Mouse (Mus musculus): ENCODE data around the gene Disp1. TPM values are rescaled to one million over a fixed set of nuclear protein-coding genes. Genes with fewer than 3 reads are reported as not detected.

Gene Disp1
- polyA plus RNA-seq, 1 experiment from 2014 or later = 11.2 TPM

DNA sequence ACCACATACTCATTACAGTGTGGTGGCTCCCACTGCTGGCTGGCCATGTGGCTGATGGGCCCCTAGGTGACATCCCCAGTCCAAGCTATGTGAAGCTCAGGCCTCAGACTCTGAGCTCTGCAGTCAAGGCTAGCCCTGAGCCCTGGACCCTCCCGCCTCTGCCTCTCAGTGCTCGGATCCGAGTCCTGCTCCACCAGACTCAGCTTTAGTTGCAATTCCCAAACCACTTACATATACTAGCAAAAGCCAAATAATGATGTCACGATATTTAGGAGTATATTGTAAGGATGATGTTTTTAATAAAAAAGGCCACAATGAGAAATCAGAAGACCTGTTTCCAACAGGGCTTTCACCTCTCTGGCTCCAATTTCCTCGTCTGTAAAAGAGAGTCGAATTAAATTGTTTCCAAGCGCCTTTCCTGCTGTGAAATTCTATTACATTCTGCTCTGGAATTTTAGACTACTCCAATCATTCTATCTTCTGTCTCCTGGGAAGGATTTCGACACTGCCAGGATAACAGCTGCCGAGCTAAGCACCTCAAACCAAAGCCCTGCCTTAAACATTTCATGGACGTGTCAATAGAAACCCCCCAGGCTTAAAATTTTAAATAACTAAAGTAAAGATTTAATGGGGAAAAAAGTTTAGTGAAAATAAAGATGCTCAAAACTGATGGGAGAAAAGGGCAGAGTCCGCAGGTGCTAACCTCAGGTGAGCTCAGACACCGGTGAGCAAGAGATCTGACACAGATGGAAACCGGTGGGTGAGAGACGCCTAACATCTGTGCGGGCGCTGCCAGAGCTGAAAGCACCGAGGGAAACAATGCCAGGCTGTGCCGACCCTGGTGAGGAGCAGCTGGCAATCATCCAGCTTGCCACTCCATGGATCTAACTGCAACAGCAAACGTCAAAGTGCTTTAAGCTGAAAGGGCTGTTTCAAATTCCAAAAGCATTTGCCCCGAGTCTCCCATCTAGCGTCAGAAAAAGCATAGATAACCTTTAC lies 103.2 kb downstream of the Disp1 start:
- Histone ChIP-seq H3K27ac (ENCODE audit: low read depth, low read length) (no peak overlapping the region), H3K27me3 (ENCODE audit: control insufficient read depth, insufficient read depth, low read length) (no peaks in the 10 kb centered on the region), H3K9me3 (ENCODE audit: control insufficient read depth, low read length) (no peaks in the 10 kb centered on the region), H3K9ac (ENCODE audit: low read depth, low read length) (no peak overlapping the region), H3K4me2 (replicated peaks; ENCODE audit: low read depth, low read length) (no peak overlapping the region), H3K36me3 (ENCODE audit: control insufficient read depth, insufficient read depth, low read length) (no peaks in the 10 kb centered on the region), H3K4me1 (replicated peaks; ENCODE audit: control insufficient read depth, insufficient read depth, low read length) (no peaks in the 10 kb centered on the region), H3K4me3 (ENCODE audit: low read depth, low read length) (no peak overlapping the region)
- 72% methylated on average over 21 of the region's 21 CpGs for WGBS
- peak; percentile 19; the same call in 1 of the 2 replicates for ATAC-seq (ENCODE audit: low FRiP score)
- no peak for DNase-seq (ENCODE audit: low spot score)

- ATAC-seq (ENCODE audit: low FRiP score) (no peak; the same call in 1 of the 2 replicates), DNase-seq (ENCODE audit: low spot score) (no peak)
- Histone ChIP-seq H3K4me3 (ENCODE audit: low read depth, low read length) (no peak overlapping the region), H3K4me1 (replicated peaks; ENCODE audit: control insufficient read depth, insufficient read depth, low read length) (no peaks in the 10 kb centered on the region), H3K9me3 (ENCODE audit: control insufficient read depth, low read length) (no peaks in the 10 kb centered on the region), H3K4me2 (replicated peaks; ENCODE audit: low read depth, low read length) (no peak overlapping the region), H3K27me3 (ENCODE audit: control insufficient read depth, insufficient read depth, low read length) (no peaks in the 10 kb centered on the region), H3K27ac (ENCODE audit: low read depth, low read length) (no peak overlapping the region), H3K36me3 (ENCODE audit: control insufficient read depth, insufficient read depth, low read length) (no peaks in the 10 kb centered on the region), H3K9ac (ENCODE audit: low read depth, low read length) (no peak overlapping the region)
- 80% methylated on average over 15 of the region's 15 CpGs for WGBS
These were observed 104.1 kb downstream of the Disp1 start for GRCm38 (mm10) chr1:183116946-183117826.

- Histone ChIP-seq H3K27ac (ENCODE audit: low read depth, low read length) (no peak overlapping the region), H3K27me3 (ENCODE audit: control insufficient read depth, insufficient read depth, low read length) (no peaks in the 10 kb centered on the region), H3K4me1 (replicated peaks; ENCODE audit: control insufficient read depth, insufficient read depth, low read length) (no peaks in the 10 kb centered on the region), H3K9me3 (ENCODE audit: control insufficient read depth, low read length) (no peaks in the 10 kb centered on the region), H3K36me3 (ENCODE audit: control insufficient read depth, insufficient read depth, low read length) (no peaks in the 10 kb centered on the region), H3K4me3 (ENCODE audit: low read depth, low read length) (no peak overlapping the region), H3K9ac (ENCODE audit: low read depth, low read length) (no peak overlapping the region), H3K4me2 (replicated peaks; ENCODE audit: low read depth, low read length) (no peak overlapping the region)
- DNase-seq (ENCODE audit: low spot score) (no peak), ATAC-seq (ENCODE audit: low FRiP score) (no peak)
- 66% methylated on average over 10 of the region's 10 CpGs for WGBS
These were observed 104.9 kb downstream of the Disp1 start for GRCm38 (mm10) chr1:183116441-183116840.

DNA sequence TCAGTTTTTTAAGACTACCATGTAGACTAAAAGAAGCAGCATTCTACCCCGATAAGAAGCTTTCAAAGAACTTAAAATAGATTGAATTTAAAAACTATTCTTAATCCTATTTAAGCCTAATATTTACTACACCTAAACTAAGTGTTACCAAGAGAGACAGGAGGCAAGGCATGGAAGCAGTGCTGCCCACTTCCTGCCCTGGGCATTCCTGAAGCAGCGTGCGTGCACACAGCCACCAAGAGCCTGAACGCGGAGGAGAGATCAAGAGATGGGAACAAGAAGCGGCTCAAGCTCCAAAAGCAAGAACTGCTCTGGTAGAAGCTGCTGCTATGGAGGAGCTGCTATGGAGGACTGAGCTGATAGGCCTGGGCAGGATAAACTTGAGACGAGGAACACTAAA lies 106.2 kb downstream of the Disp1 start:
- H3K4me3 ChIP-seq (ENCODE audit: low read depth, low read length) = no peak overlapping the region
- no peak for DNase-seq (ENCODE audit: low spot score)
- no peak overlapping the region for H3K27ac ChIP-seq (ENCODE audit: low read depth, low read length)
- no peak for ATAC-seq (ENCODE audit: low FRiP score)
- H3K27me3 ChIP-seq (ENCODE audit: control insufficient read depth, insufficient read depth, low read length) = no peaks in the 10 kb centered on the region
- no peaks in the 10 kb centered on the region for H3K36me3 ChIP-seq (ENCODE audit: control insufficient read depth, insufficient read depth, low read length)
- no peaks in the 10 kb centered on the region for H3K4me1 ChIP-seq (replicated peaks; ENCODE audit: control insufficient read depth, insufficient read depth, low read length)
- H3K9me3 ChIP-seq (ENCODE audit: control insufficient read depth, low read length) = no peaks in the 10 kb centered on the region
- H3K9ac ChIP-seq (ENCODE audit: low read depth, low read length) = no peak overlapping the region
- no peak overlapping the region for H3K4me2 ChIP-seq (replicated peaks; ENCODE audit: low read depth, low read length)
- 88% methylated on average over 7 of the region's 7 CpGs for WGBS

- Histone ChIP-seq H3K4me2 (replicated peaks; ENCODE audit: low read depth, low read length) (no peak overlapping the region), H3K4me3 (ENCODE audit: low read depth, low read length) (no peak overlapping the region), H3K27me3 (ENCODE audit: control insufficient read depth, insufficient read depth, low read length) (no peaks in the 10 kb centered on the region), H3K9me3 (ENCODE audit: control insufficient read depth, low read length) (no peaks in the 10 kb centered on the region), H3K9ac (ENCODE audit: low read depth, low read length) (no peak overlapping the region), H3K27ac (ENCODE audit: low read depth, low read length) (no peak overlapping the region), H3K4me1 (replicated peaks; ENCODE audit: control insufficient read depth, insufficient read depth, low read length) (no peaks in the 10 kb centered on the region), H3K36me3 (ENCODE audit: control insufficient read depth, insufficient read depth, low read length) (no peaks in the 10 kb centered on the region)
- 62% methylated on average over 6 of the region's 6 CpGs for WGBS
- no peak for ATAC-seq (ENCODE audit: low FRiP score)
- no peak for DNase-seq (ENCODE audit: low spot score)
These were observed 106.8 kb downstream of the Disp1 start for GRCm38 (mm10) chr1:183114554-183114953.

DNA sequence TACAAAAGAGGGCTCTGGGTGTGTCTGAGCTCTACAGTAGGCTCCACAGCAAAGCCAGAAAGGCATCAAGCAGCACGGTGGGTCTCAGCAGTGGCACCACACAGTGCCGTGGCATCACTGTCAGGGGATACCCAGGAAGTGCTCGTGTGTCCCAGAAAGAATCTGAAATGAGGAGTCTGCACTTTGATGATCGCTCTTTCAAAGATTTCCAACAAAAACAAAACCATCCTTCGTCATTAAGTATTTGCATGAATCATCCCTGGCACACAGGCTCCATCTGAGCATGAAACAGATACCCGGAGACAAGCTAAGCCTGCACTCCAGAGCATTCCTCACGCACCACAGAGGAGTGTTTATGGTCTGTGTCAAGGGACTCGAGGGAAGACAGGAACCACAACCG lies 107.8 kb downstream of the Disp1 start:
- Histone ChIP-seq H3K9ac (ENCODE audit: low read depth, low read length) (no peak overlapping the region), H3K4me3 (ENCODE audit: low read depth, low read length) (no peak overlapping the region), H3K27me3 (ENCODE audit: control insufficient read depth, insufficient read depth, low read length) (no peaks in the 10 kb centered on the region), H3K27ac (ENCODE audit: low read depth, low read length) (no peak overlapping the region), H3K9me3 (ENCODE audit: control insufficient read depth, low read length) (no peaks in the 10 kb centered on the region), H3K36me3 (ENCODE audit: control insufficient read depth, insufficient read depth, low read length) (no peaks in the 10 kb centered on the region), H3K4me2 (replicated peaks; ENCODE audit: low read depth, low read length) (no peak overlapping the region), H3K4me1 (replicated peaks; ENCODE audit: control insufficient read depth, insufficient read depth, low read length) (no peaks in the 10 kb centered on the region)
- DNase-seq (ENCODE audit: low spot score) (no peak), ATAC-seq (ENCODE audit: low FRiP score) (no peak)
- WGBS = 73% methylated on average over 9 of the region's 9 CpGs

GRCm38 (mm10) chr1:183107476-183107875 lies 113.8 kb downstream of the Disp1 start:
- Histone ChIP-seq H3K4me1 (replicated peaks; ENCODE audit: control insufficient read depth, insufficient read depth, low read length) (no peaks in the 10 kb centered on the region), H3K9me3 (ENCODE audit: control insufficient read depth, low read length) (no peaks in the 10 kb centered on the region), H3K4me3 (ENCODE audit: low read depth, low read length) (no peak overlapping the region), H3K36me3 (ENCODE audit: control insufficient read depth, insufficient read depth, low read length) (no peaks in the 10 kb centered on the region), H3K27ac (ENCODE audit: low read depth, low read length) (no peak overlapping the region), H3K4me2 (replicated peaks; ENCODE audit: low read depth, low read length) (no peak overlapping the region), H3K9ac (ENCODE audit: low read depth, low read length) (no peak overlapping the region), H3K27me3 (ENCODE audit: control insufficient read depth, insufficient read depth, low read length) (no peaks in the 10 kb centered on the region)
- 71% methylated on average over 2 of the region's 2 CpGs for WGBS
- no peak for ATAC-seq (ENCODE audit: low FRiP score)
- DNase-seq (ENCODE audit: low spot score) = no peak

DNA sequence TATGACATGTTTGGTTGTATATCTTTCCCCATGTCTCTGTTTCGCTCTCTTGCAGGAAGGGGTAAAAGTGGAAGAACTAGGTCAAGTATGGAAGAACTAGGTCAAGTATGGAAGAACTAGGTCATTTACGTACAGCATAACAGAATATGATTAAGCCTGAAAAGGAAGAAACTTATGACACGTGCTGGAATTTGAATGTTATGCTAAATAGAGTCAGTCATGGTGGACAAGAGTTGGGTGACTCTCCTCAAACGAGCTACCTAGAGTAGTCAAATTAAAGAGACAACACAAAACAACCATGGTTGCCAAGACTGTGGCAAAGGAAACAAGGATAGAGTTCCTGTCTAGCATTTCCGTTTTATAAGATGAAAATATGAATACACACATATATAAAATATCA lies 116.6 kb downstream of the Disp1 start:
- H3K36me3 ChIP-seq (ENCODE audit: control insufficient read depth, insufficient read depth, low read length) = no peaks in the 10 kb centered on the region
- no peak for ATAC-seq (ENCODE audit: low FRiP score)
- no peak overlapping the region for H3K4me3 ChIP-seq (ENCODE audit: low read depth, low read length)
- H3K9ac ChIP-seq (ENCODE audit: low read depth, low read length) = no peak overlapping the region
- no peak overlapping the region for H3K4me2 ChIP-seq (replicated peaks; ENCODE audit: low read depth, low read length)
- H3K9me3 ChIP-seq (ENCODE audit: control insufficient read depth, low read length) = no peaks in the 10 kb centered on the region
- H3K27ac ChIP-seq (ENCODE audit: low read depth, low read length) = no peak overlapping the region
- no peak for DNase-seq (ENCODE audit: low spot score)
- H3K27me3 ChIP-seq (ENCODE audit: control insufficient read depth, insufficient read depth, low read length) = no peaks in the 10 kb centered on the region
- 90% methylated on average over 5 of the region's 5 CpGs for WGBS
- H3K4me1 ChIP-seq (replicated peaks; ENCODE audit: control insufficient read depth, insufficient read depth, low read length) = no peaks in the 10 kb centered on the region
